Mouse (Mus musculus) MEL (cell line): ENCODE measurements around the gene Erg. TPM values are rescaled to one million over a fixed set of nuclear protein-coding genes. Genes with fewer than 3 reads are reported as not detected.

Source experiments
- DNase-seq: peaks from one replicate; pipeline ENCODE4 v3.0.0; 2011; ENCODE audit warnings: low read depth, low spot score
- H3K27ac ChIP-seq: 2 replicates; pipeline ENCODE4 v1.5.1; 2012; ENCODE audit warnings: low read depth, mild to moderate bottlenecking, control low read depth, low read length, moderate library complexity; ENCODE audit not compliant: control insufficient read depth
- H3K27me3 ChIP-seq, 2 experiments: fragments of 150-350 bp in 1 of 2; sonication (generic) in 1 of 2; 2 replicates each; pipeline ENCODE4 v1.6.1; 2012; ENCODE audit warnings: low read length in 2 of 2, mild to moderate bottlenecking in 2 of 2, improper control_type of control experiment in 1 of 2, moderate library complexity in 1 of 2; ENCODE audit not compliant: insufficient read depth in 2 of 2, control insufficient read depth in 1 of 2
- H3K36me3 ChIP-seq, 2 experiments: 2 replicates each; pipeline ENCODE4 v1.6.1; 2012 to 2014; ENCODE audit warnings: low read length in 2 of 2, improper control_type of control experiment in 1 of 2, inconsistent platforms in 1 of 2, mild to moderate bottlenecking in 1 of 2; ENCODE audit not compliant: insufficient read depth in 2 of 2, control insufficient read depth in 1 of 2
- H3K4me1 ChIP-seq, 2 experiments: fragments of 150-350 bp in 1 of 2; sonication (generic) in 1 of 2; 2 replicates each; pipeline ENCODE4 v1.6.1; 2012; ENCODE audit warnings: low read length in 2 of 2, improper control_type of control experiment in 1 of 2, mild to moderate bottlenecking in 1 of 2; ENCODE audit not compliant: insufficient read depth in 2 of 2, control insufficient read depth in 1 of 2
- H3K4me3 ChIP-seq, 2 experiments: fragments of 150-350 bp in 1 of 2; sonication (generic) in 1 of 2; 2 replicates each; pipeline ENCODE4 v1.5.1; 2012; ENCODE audit warnings: low read depth in 2 of 2, low read length in 2 of 2, mild to moderate bottlenecking in 2 of 2, moderate library complexity in 2 of 2, control low read depth in 1 of 2, improper control_type of control experiment in 1 of 2; ENCODE audit not compliant: control insufficient read depth in 1 of 2, insufficient read depth in 1 of 2
- H3K79me2 ChIP-seq: 2 replicates; pipeline ENCODE4 v1.6.1; 2012; ENCODE audit warnings: mild to moderate bottlenecking, low read length, moderate library complexity; ENCODE audit not compliant: control insufficient read depth, poor library complexity, insufficient read depth
- H3K9ac ChIP-seq: 2 replicates; pipeline ENCODE4 v1.6.1; 2012; ENCODE audit warnings: low read depth, mild to moderate bottlenecking, control low read depth, low read length, moderate library complexity; ENCODE audit not compliant: control insufficient read depth, poor library complexity, severe bottlenecking
- H3K9me3 ChIP-seq: fragments of 150-350 bp; sonication (generic); replicated peaks from 2 replicates; pipeline ENCODE4 v1.6.1; 2012; ENCODE audit warnings: mild to moderate bottlenecking, low read length, improper control_type of control experiment, moderate library complexity; ENCODE audit not compliant: insufficient read depth
- BHLHE40 ChIP-seq: IDR thresholded peaks from 2 replicates; pipeline ENCODE4 v1.6.1; 2012; ENCODE audit warnings: low read depth, mild to moderate bottlenecking, inconsistent platforms, low read length, improper control_type of control experiment, borderline replicate concordance
- CHD2 ChIP-seq: IDR thresholded peaks from 2 replicates; pipeline ENCODE4 v1.6.1; 2011; ENCODE audit warnings: low read length, improper control_type of control experiment
- CTCF ChIP-seq, 3 experiments: IDR thresholded peaks in 2 of 3; conservative IDR thresholded peaks in 1 of 3; 2 replicates each; pipeline ENCODE4 v1.5.1; 2011 to 2012; ENCODE audit warnings: low read length in 3 of 3, low read depth in 2 of 3, mild to moderate bottlenecking in 2 of 3, improper control_type of control experiment in 1 of 3, inconsistent platforms in 1 of 3, mixed read lengths in 1 of 3, moderate library complexity in 1 of 3; ENCODE audit not compliant: control insufficient read depth in 1 of 3, insufficient read depth in 1 of 3, poor library complexity in 1 of 3, severe bottlenecking in 1 of 3
- E2F4 ChIP-seq: IDR thresholded peaks from 2 replicates; pipeline ENCODE4 v1.6.1; 2011; ENCODE audit warnings: low read depth, low read length, improper control_type of control experiment, borderline replicate concordance
- GABPA ChIP-seq: IDR thresholded peaks from 2 replicates; pipeline ENCODE4 v1.6.1; 2012; ENCODE audit warnings: low read depth, mild to moderate bottlenecking, inconsistent platforms, low read length, improper control_type of control experiment, moderate library complexity
- HCFC1 ChIP-seq: IDR thresholded peaks from 2 replicates; pipeline ENCODE4 v1.6.1; 2012; ENCODE audit warnings: low read depth, mild to moderate bottlenecking, inconsistent platforms, low read length, improper control_type of control experiment, moderate library complexity
- JUND ChIP-seq: IDR thresholded peaks from 2 replicates; pipeline ENCODE4 v1.6.1; 2011; ENCODE audit warnings: low read depth, mild to moderate bottlenecking, improper control_type of control experiment, low read length
- KAT2A ChIP-seq: conservative IDR thresholded peaks from 2 replicates; pipeline ENCODE4 v1.6.1; 2012; ENCODE audit warnings: low read depth, low read length, improper control_type of control experiment, inconsistent platforms
- MAFK ChIP-seq: IDR thresholded peaks from 2 replicates; pipeline ENCODE4 v1.6.1; 2011; ENCODE audit warnings: low read depth, mild to moderate bottlenecking, low read length, improper control_type of control experiment, borderline replicate concordance
- MEF2A ChIP-seq: IDR thresholded peaks from 2 replicates; pipeline ENCODE4 v1.6.1; 2014; ENCODE audit warnings: low read depth, mild to moderate bottlenecking, inconsistent platforms, low read length, improper control_type of control experiment; ENCODE audit not compliant: poor library complexity, insufficient replicate concordance, severe bottlenecking; ENCODE audit errors: extremely low read depth
- MYB ChIP-seq: IDR thresholded peaks from 2 replicates; pipeline ENCODE4 v1.6.1; 2011; ENCODE audit warnings: mild to moderate bottlenecking, low read depth, low read length, improper control_type of control experiment
- MYC ChIP-seq: IDR thresholded peaks from 2 replicates; pipeline ENCODE4 v1.6.1; 2011; ENCODE audit warnings: low read depth, mild to moderate bottlenecking, low read length, improper control_type of control experiment, moderate library complexity
- POLR2A ChIP-seq, 2 experiments: IDR thresholded peaks; 2 replicates each; pipeline ENCODE4 v1.6.1; 2011 to 2012; ENCODE audit warnings: low read length in 2 of 2, mild to moderate bottlenecking in 2 of 2, control low read depth in 1 of 2, improper control_type of control experiment in 1 of 2, low read depth in 1 of 2, moderate library complexity in 1 of 2; ENCODE audit not compliant: control insufficient read depth in 1 of 2, insufficient read depth in 1 of 2, poor library complexity in 1 of 2
- POLR2AphosphoS5 ChIP-seq: IDR thresholded peaks from 2 replicates; pipeline ENCODE4 v1.6.1; 2012; ENCODE audit warnings: low read depth, borderline replicate concordance, mild to moderate bottlenecking, inconsistent platforms, low read length, moderate library complexity, mixed read lengths
- RCOR1 ChIP-seq: IDR thresholded peaks from 2 replicates; pipeline ENCODE4 v1.6.1; 2012; ENCODE audit warnings: low read depth, mild to moderate bottlenecking, inconsistent platforms, low read length, improper control_type of control experiment
- SIN3A ChIP-seq: IDR thresholded peaks from 2 replicates; pipeline ENCODE4 v1.6.1; 2012; ENCODE audit warnings: low read length, improper control_type of control experiment, inconsistent platforms
- SMC3 ChIP-seq: IDR thresholded peaks from 2 replicates; pipeline ENCODE4 v1.6.1; 2011; ENCODE audit warnings: low read depth, low read length, improper control_type of control experiment
- TAL1 ChIP-seq: IDR thresholded peaks from 2 replicates; pipeline ENCODE4 v1.6.1; 2012; ENCODE audit warnings: mild to moderate bottlenecking, inconsistent platforms, low read length, moderate library complexity, mixed read lengths
- TBP ChIP-seq: IDR thresholded peaks from 2 replicates; pipeline ENCODE4 v1.8.0; 2011; ENCODE audit warnings: low read depth, low read length, improper control_type of control experiment
- UBTF ChIP-seq: IDR thresholded peaks from 2 replicates; pipeline ENCODE4 v1.6.1; 2012; ENCODE audit warnings: low read depth, mild to moderate bottlenecking, inconsistent platforms, low read length, improper control_type of control experiment, moderate library complexity, borderline replicate concordance; ENCODE audit not compliant: insufficient read depth
- USF1 ChIP-seq: IDR thresholded peaks from 2 replicates; pipeline ENCODE4 v1.6.1; 2014; ENCODE audit warnings: low read depth, mild to moderate bottlenecking, inconsistent platforms, low read length, improper control_type of control experiment, moderate library complexity
- ZMIZ1 ChIP-seq: IDR thresholded peaks from 2 replicates; pipeline ENCODE4 v1.6.1; 2012; ENCODE audit warnings: low read depth, mild to moderate bottlenecking, inconsistent platforms, low read length, improper control_type of control experiment, moderate library complexity
- polyA plus RNA-seq, 2 experiments: library from polyadenylated mRNA; stranded (reverse) in 1 of 2; unstranded in 1 of 2; fragments of >175 nt in 1 of 2; fragments of >200 nt in 1 of 2; gene quantifications; 2 replicates each; pipeline versions ENCODE4 v1.2.1 to v1.2.4; 2012; ENCODE audit warnings: low replicate concordance in 2 of 2, low read depth in 1 of 2; ENCODE audit not compliant: insufficient read length in 2 of 2, insufficient read depth in 1 of 2, missing spikeins in 1 of 2
- total RNA-seq: library from RNA; depleted of rRNA; stranded (reverse); fragments of 300-350 nt; gene quantifications from 2 replicates; pipeline ENCODE4 v1.2.3, GENCODE M21; 2012

The Erg gene
- total and polyA plus RNA-seq, 3 experiments = 0.11 to 0.27 TPM; not detected in 1

DNA sequence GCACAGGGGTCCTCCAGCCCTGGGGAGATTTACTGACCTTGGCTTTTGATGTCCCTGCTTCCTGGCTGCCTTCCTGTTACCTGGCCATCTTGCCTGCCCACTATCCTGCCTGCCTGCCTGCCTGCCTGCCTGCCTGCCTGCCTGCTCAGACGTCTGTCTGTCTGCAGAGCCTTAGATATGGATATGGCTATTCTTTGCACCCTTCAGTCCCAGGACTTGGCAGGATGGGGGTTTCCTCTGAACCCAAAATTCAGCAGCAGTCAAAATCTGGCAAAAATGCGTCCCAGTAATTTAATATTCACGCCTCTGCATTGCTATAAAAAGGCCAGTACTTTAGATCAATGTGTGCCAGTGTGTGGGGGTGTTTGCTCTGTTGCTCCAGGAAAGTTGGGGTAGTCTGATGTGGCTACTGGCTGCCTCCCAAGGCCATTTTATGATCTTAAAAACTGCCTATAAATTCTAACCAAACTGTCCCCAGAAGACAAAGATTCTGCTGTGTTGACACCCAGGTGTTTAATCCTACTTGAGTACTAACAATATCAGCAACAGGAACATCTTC is 172.9 kb downstream of the Erg start:
- no peak for DNase-seq
- Histone ChIP-seq H3K9ac (no peak overlapping the region), H3K27ac (no peak overlapping the region), H3K9me3 (no peaks in the 10 kb centered on the region), H3K79me2 (no peaks in the 10 kb centered on the region), H3K4me1 (no peaks in the 10 kb centered on the region), H3K4me3 (no peak overlapping the region), H3K36me3 (no peaks in the 10 kb centered on the region), H3K27me3 (peaks cover 0 to 3% of the 10 kb centered on the region in 2 experiments; a peak in 2 of 4 replicates)
- TF ChIP-seq BHLHE40 (no peak), TAL1 (no peak), KAT2A (no peak), RCOR1 (no peak), POLR2AphosphoS5 (no peak), JUND (no peak), MYC (no peak), POLR2A (IDR thresholded peaks at IDR 0.05; ENCODE audit: control insufficient read depth in 1 of 2, insufficient read depth in 1 of 2, low read depth in 1 of 2, low read length in 2 of 2, poor library complexity in 1 of 2) (no peak), CHD2 (no peak), ZMIZ1 (no peak), MYB (no peak), TBP (no peak), USF1 (no peak), UBTF (no peak), SIN3A (no peak), MAFK (no peak), MEF2A (no peak)

DNA sequence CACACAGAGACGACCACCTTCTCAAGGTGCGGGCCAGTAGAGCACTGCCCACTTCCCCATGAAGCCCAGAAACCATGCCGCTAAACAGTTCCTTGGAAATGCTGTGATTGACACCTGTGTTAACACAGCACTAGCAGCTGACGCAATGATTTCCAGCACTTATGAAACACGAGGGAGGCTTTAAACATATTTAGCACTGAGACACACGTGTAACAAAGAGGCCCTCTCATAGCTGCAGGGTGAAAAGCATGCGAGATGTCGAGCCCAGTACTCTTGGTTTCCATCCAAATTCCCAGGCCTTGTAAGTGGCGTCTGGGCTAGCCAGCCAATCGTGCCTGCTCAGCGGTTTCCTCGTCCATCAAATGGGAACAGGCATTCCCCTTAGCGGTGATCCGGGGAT is 178.3 kb downstream of the Erg start:
- Histone ChIP-seq H3K27me3 (peaks cover 1 to 2% of the 10 kb centered on the region in 2 experiments; a peak in 3 of 4 replicates), H3K9me3 (no peaks in the 10 kb centered on the region), H3K79me2 (no peaks in the 10 kb centered on the region), H3K36me3 (no peaks in the 10 kb centered on the region), H3K9ac (no peak overlapping the region), H3K4me1 (no peaks in the 10 kb centered on the region), H3K27ac (no peak overlapping the region), H3K4me3 (no peak overlapping the region)
- DNase-seq = no peak
- TF ChIP-seq JUND (no peak), MAFK (no peak), SMC3 (no peak), HCFC1 (no peak), TAL1 (no peak), GABPA (no peak), E2F4 (no peak), CTCF (IDR thresholded peaks at IDR 0.05 in 2 of 3, conservative IDR thresholded peaks at IDR 0.05 in 1 of 3; ENCODE audit: control insufficient read depth in 1 of 3, insufficient read depth in 1 of 3, low read depth in 2 of 3, low read length in 3 of 3, poor library complexity in 1 of 3, severe bottlenecking in 1 of 3) (no peak)
